Mouse (Mus musculus) kidney, postnatal 0 days (tissue): ENCODE data around the gene Mrvi1. TPM values are rescaled to one million over a fixed set of nuclear protein-coding genes. Genes with fewer than 3 reads are reported as not detected.

Source experiments
- ATAC-seq: fragments of 200-750 bp; cut with Nextera tagmentation; replicated peaks from 2 replicates; pipeline ENCODE4 v1.8.0; 2017; ENCODE audit warnings: low read depth, moderate number of reproducible peaks, moderate TSS enrichment, moderate library complexity; ENCODE audit not compliant: low FRiP score
- DNase-seq: peaks from one replicate; pipeline ENCODE4 v3.0.0-alpha.2; 2016; ENCODE audit warnings: low spot score
- H3K27ac ChIP-seq: fragments of 300-500 bp; sonication (generic); 2 replicates; pipeline ENCODE4 v1.5.1; 2014; ENCODE audit warnings: mild to moderate bottlenecking
- H3K27me3 ChIP-seq: fragments of 300-500 bp; sonication (generic); 2 replicates; pipeline ENCODE4 v1.6.1; 2014; ENCODE audit warnings: low read length, mixed read lengths; ENCODE audit not compliant: insufficient read depth
- H3K36me3 ChIP-seq: fragments of 300-500 bp; sonication (generic); 2 replicates; pipeline ENCODE4 v1.6.1; 2014; ENCODE audit warnings: low read length, mixed read lengths; ENCODE audit not compliant: insufficient read depth
- H3K4me1 ChIP-seq: fragments of 300-500 bp; sonication (generic); replicated peaks from 2 replicates; pipeline ENCODE4 v1.6.1; 2014; ENCODE audit warnings: antibody characterized with exemption, low read length, mixed read lengths; ENCODE audit not compliant: insufficient read depth
- H3K4me2 ChIP-seq: fragments of 300-500 bp; sonication (generic); 2 replicates; pipeline ENCODE4 v1.6.1; 2014; ENCODE audit warnings: mild to moderate bottlenecking, low read length, moderate library complexity, mixed read lengths
- H3K4me3 ChIP-seq: fragments of 300-500 bp; sonication (generic); replicated peaks from 2 replicates; pipeline ENCODE4 v1.5.1; 2014; ENCODE audit warnings: low read depth, low read length
- H3K9ac ChIP-seq: fragments of 300-500 bp; sonication (generic); 2 replicates; pipeline ENCODE4 v1.6.1; 2014; ENCODE audit warnings: low read depth, low read length
- H3K9me3 ChIP-seq: fragments of 300-500 bp; sonication (generic); replicated peaks from 2 replicates; pipeline ENCODE4 v1.6.1; 2016; ENCODE audit warnings: low read length, inconsistent platforms, mixed read lengths
- CTCF ChIP-seq: IDR thresholded peaks from 2 replicates; pipeline ENCODE4 v1.5.1; 2016; ENCODE audit warnings: antibody characterized with exemption, low read depth, mild to moderate bottlenecking, moderate library complexity
- WGBS: fragments of 180-500 bp; shearing (Covaris S2); extraction: QIAGEN DNeasy Blood & Tissue Kit; methylation state at CpG from one replicate; pipeline ENCODE4 v1.1.7; 2014; 5-methylcytosine and 5-hydroxymethylcytosine counted together
- polyA plus RNA-seq: library from polyadenylated mRNA; unstranded; fragments of >200 nt; fragmentation: Nextera tagmentation; extraction: Ambion mirVana; gene quantifications from 2 replicates; pipeline ENCODE4 v1.2.1, GENCODE M21; 2015

The Mrvi1 gene
- polyA plus RNA-seq, 1 experiment from 2014 or later = 9.5 TPM

GRCm38 (mm10) chr7:110933999-110934398, 48.3 kb downstream of the Mrvi1 start:
- H3K9ac ChIP-seq = no peak overlapping the region
- no peak for ATAC-seq
- no peak overlapping the region for H3K4me3 ChIP-seq
- 76% methylated on average over 2 of the region's 2 CpGs for WGBS
- H3K27ac ChIP-seq = no peak overlapping the region
- DNase-seq = no peak
- TF ChIP-seq CTCF = no peak
- H3K4me2 ChIP-seq = no peak overlapping the region
- H3K9me3 ChIP-seq = no peaks in the 10 kb centered on the region
- H3K27me3 ChIP-seq = no peaks in the 10 kb centered on the region
- H3K4me1 ChIP-seq = no peaks in the 10 kb centered on the region
- no peaks in the 10 kb centered on the region for H3K36me3 ChIP-seq

- H3K9ac ChIP-seq = no peak overlapping the region
- H3K9me3 ChIP-seq = no peaks in the 10 kb centered on the region
- ATAC-seq (no peak), DNase-seq (no peak)
- H3K36me3 ChIP-seq = no peaks in the 10 kb centered on the region
- WGBS = 75% methylated on average over 3 of the region's 3 CpGs
- TF ChIP-seq CTCF = no peak
- H3K4me2 ChIP-seq = no peak overlapping the region
- no peaks in the 10 kb centered on the region for H3K27me3 ChIP-seq
- no peak overlapping the region for H3K4me3 ChIP-seq
- H3K4me1 ChIP-seq = no peaks in the 10 kb centered on the region
- no peak overlapping the region for H3K27ac ChIP-seq
These were observed 48.9 kb downstream of the Mrvi1 start for GRCm38 (mm10) chr7:110933329-110933728.

DNA sequence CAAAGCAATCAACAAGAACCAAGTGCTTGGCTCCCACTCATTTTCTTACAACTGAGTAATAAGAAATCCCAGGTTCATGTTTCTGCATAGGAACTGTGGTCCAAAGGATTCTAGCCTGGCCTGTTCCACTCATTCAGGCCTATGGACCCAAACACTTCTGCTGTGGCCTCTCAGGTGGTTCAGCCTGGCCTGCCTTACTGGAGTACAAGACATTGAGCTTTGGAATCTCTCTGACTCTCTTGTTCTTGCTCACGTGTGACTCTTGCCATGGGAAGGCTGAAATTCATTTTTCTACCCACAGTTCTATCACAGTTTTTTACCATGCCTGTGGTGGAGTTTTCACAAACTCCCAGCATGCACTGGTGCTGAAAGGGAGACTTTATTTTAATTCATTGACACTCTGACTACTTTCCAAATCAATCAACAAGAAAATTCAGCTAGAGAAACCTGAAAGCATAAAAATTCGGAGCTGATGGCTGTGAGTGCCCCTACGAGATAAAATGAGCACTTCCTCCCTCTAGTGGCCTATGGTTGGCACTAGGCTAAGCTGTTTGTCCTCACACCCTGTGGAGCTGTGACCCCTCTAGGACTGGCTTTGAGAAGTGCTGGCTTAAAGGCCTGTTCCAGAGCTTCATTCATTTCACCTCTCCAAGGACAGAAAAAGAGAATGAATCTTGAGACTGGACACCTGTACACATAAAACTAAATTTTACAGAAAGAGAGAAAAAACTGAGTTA, 52.0 kb downstream of the Mrvi1 start:
- H3K4me3 ChIP-seq = no peak overlapping the region
- ATAC-seq = no peak
- peak; percentile 83 for TF ChIP-seq CTCF
- H3K4me2 ChIP-seq = no peak overlapping the region
- H3K9me3 ChIP-seq = no peaks in the 10 kb centered on the region
- no peaks in the 10 kb centered on the region for H3K4me1 ChIP-seq
- H3K27me3 ChIP-seq = no peaks in the 10 kb centered on the region
- H3K9ac ChIP-seq = no peak overlapping the region
- H3K36me3 ChIP-seq = no peaks in the 10 kb centered on the region
- 26% methylated on average over 3 of the region's 3 CpGs for WGBS
- peak; percentile 89 for DNase-seq
- H3K27ac ChIP-seq = no peak overlapping the region

- Histone ChIP-seq H3K4me2 (no peak overlapping the region), H3K4me1 (no peaks in the 10 kb centered on the region), H3K27ac (no peak overlapping the region), H3K27me3 (no peaks in the 10 kb centered on the region), H3K4me3 (no peak overlapping the region), H3K9ac (no peak overlapping the region), H3K9me3 (no peaks in the 10 kb centered on the region), H3K36me3 (no peaks in the 10 kb centered on the region)
- WGBS = 79% methylated on average over 4 of the region's 4 CpGs
- TF ChIP-seq CTCF = no peak
- ATAC-seq = no peak
- DNase-seq = no peak
These were observed 55.7 kb downstream of the Mrvi1 start for GRCm38 (mm10) chr7:110926562-110926961.

- Histone ChIP-seq H3K4me3 (no peak overlapping the region), H3K36me3 (no peaks in the 10 kb centered on the region), H3K9me3 (no peaks in the 10 kb centered on the region), H3K4me1 (no peaks in the 10 kb centered on the region; the same call in 1 of the 2 replicates), H3K4me2 (no peak overlapping the region), H3K9ac (no peak overlapping the region), H3K27me3 (no peaks in the 10 kb centered on the region), H3K27ac (no peak overlapping the region)
- DNase-seq (no peak), ATAC-seq (no peak)
- 81% methylated on average over 19 of the region's 19 CpGs for WGBS
- TF ChIP-seq CTCF = no peak
These were observed 61.7 kb downstream of the Mrvi1 start for GRCm38 (mm10) chr7:110920331-110921261.

DNA sequence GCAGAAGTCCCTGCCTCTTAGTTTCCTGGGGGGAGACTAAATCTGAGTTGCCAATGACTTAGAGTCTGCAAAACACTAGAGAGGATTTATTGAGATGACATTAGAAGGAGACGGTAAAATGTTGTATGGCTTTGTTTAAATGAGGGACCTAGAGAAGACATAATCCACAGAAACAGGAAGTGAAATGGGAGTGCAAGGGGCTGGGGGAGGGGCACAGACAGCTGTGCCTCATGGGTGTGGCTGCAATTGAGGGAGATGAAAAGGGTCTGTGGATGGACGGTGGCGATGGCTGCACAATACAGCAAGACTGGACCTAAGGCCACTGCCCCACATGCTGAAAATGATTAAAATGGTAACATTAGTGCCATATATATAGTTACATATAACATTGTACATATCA, 62.5 kb downstream of the Mrvi1 start:
- DNase-seq = no peak
- H3K27ac ChIP-seq = no peak overlapping the region
- WGBS = 32% methylated on average over 3 of the region's 3 CpGs

More for the DNA sequence above, 62.5 kb downstream of the Mrvi1 start:
- no peak for ATAC-seq
- H3K4me2 ChIP-seq = no peak overlapping the region
- H3K4me1 ChIP-seq = no peaks in the 10 kb centered on the region; the same call in 1 of the 2 replicates
- TF ChIP-seq CTCF = no peak
- H3K36me3 ChIP-seq = no peaks in the 10 kb centered on the region
- no peak overlapping the region for H3K4me3 ChIP-seq
- no peak overlapping the region for H3K9ac ChIP-seq
- H3K27me3 ChIP-seq = no peaks in the 10 kb centered on the region
- no peaks in the 10 kb centered on the region for H3K9me3 ChIP-seq
